Mouse (Mus musculus) left cerebral cortex, postnatal 36 days (tissue): ENCODE measurements around the gene Srp72. TPM values are rescaled to one million over a fixed set of nuclear protein-coding genes. Genes with fewer than 3 reads are reported as not detected.
"Not testable (repeated sequence)": the region's sequence is repeated elsewhere in the genome, so short reads cannot be mapped to it uniquely, and the experiment has no call there.

Experiments used
- DNase-seq, 2 experiments: peaks; one replicate each; pipeline ENCODE4 v3.0.0; 2021 to 2022; ENCODE audit warnings: low spot score in 2 of 2, mixed read lengths in 1 of 2
- intact Hi-C: fragments of 180-260 bp; cut with DNase I; formaldehyde crosslinking; loops from one replicate; pipeline ENCODE4 v1.15.1; 2025
- total RNA-seq, 2 experiments: library from RNA; stranded (reverse); gene quantifications; 2 replicates each; pipeline ENCODE4 v1.2.3; 2021

Srp72 gene
- total RNA-seq, 2 experiments from 2014 or later = 95.5 to 105 TPM

- intact Hi-C loops = no loop called here
- DNase-seq = no peak
Observed at GRCm38 (mm10) chr5:76959587-76959986, 14.9 kb upstream of the Srp72 start.

GRCm38 (mm10) chr5:76962545-76962944, 11.9 kb upstream of the Srp72 start:
- DNase-seq = no peak
- intact Hi-C loops = no loop called here

GRCm38 (mm10) chr5:76964651-76965050, 9.8 kb upstream of the Srp72 start:
- intact Hi-C loops = no loop called here
- no peak for DNase-seq

- intact Hi-C loops = no loop called here
- no peak for DNase-seq
Observed at GRCm38 (mm10) chr5:76969250-76969649, 5.2 kb upstream of the Srp72 start.

GRCm38 (mm10) chr5:76971115-76971514, 3.4 kb upstream of the Srp72 start:
- DNase-seq, intact Hi-C loops: not testable (repeated sequence)

GRCm38 (mm10) chr5:76973488-76973887, 995 bp upstream of the Srp72 start:
- intact Hi-C loops = no loop called here
- DNase-seq = no peak

GRCm38 (mm10) chr5:76974207-76974553, 303 bp upstream of the Srp72 start:
- intact Hi-C loops = no loop called here
- DNase-seq = no peak

- intact Hi-C loops = no loop called here
- DNase-seq = no peak
Observed at GRCm38 (mm10) chr5:76975736-76976135, 1.3 kb downstream of the Srp72 start.

GRCm38 (mm10) chr5:76984015-76984414, 9.5 kb downstream of the Srp72 start:
- DNase-seq = no peak
- intact Hi-C loops = no loop called here

- intact Hi-C loops = loop anchor here (10.0 kb wide), 1 partner anchor 334 kb away; no protein-coding TSS in a partner anchor
- no peak for DNase-seq
Observed at GRCm38 (mm10) chr5:76990789-76991188, 16.3 kb downstream of the Srp72 start.

GRCm38 (mm10) chr5:76993174-76993814, 18.8 kb downstream of the Srp72 start:
- no peak for DNase-seq
- intact Hi-C loops = loop anchor here (10.0 kb wide), 1 partner anchor 332 kb away; no protein-coding TSS in a partner anchor

DNA sequence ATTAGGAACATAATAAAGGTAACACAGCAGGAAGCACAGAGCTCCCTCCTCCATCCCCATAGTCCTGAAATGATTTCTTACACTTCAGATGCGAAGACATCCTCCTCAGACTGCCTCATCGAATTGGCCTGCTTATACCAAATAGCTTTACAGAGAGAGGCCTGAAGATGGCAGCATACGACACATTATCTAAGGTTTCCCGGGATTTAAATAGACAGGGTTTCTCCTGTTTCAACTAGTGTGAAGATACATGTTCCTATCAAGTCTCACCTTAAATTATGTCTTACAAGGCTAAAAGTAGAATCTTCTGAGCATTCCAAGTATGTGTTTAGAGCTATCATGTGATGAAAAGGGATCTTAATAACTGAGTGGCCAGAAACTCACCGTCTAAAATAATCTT, 23.9 kb downstream of the Srp72 start:
- DNase-seq = no peak
- intact Hi-C loops = loop anchor here (5.0 to 10.0 kb wide), 3 partner anchors 174 to 326 kb away; no protein-coding TSS in a partner anchor

DNA sequence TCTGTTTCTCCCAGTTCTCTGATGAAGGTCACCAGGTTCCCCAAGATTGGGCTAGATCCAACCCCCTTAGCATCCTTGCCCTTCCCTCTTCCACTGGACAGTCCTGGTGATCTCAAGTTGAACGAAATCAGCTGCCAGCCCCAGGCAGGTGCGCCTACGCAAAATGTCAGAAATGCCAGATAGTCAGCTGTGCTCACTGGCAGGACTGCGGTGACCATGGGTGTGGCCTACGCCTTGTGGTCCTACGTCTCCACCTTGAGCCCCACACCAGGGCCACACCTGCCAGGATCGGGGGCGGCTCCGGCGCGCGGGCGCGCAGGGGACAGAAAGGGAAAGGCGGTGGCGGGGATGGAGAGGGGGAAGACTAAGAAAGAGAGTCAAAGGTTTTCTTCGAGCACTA, 26.7 kb downstream of the Srp72 start:
- DNase-seq = no peak
- intact Hi-C loops = no loop called here

- intact Hi-C loops = no loop called here
Observed at GRCm38 (mm10) chr5:77004051-77004821, 29.8 kb downstream of the Srp72 start, which contains the start of gene Arl9. Arl9 (plus strand) TSS chr5:77004055.

GRCm38 (mm10) chr5:77010352-77010751, 35.9 kb downstream of the Srp72 start:
- intact Hi-C loops = no loop called here

More at GRCm38 (mm10) chr5:77004051-77004821, 29.8 kb downstream of the Srp72 start, which contains the start of gene Arl9:
- DNase-seq = no peak

GRCm38 (mm10) chr5:77011082-77011481, 36.6 kb downstream of the Srp72 start:
- intact Hi-C loops = no loop called here
- no peak for DNase-seq

More at GRCm38 (mm10) chr5:77010352-77010751, 35.9 kb downstream of the Srp72 start:
- no peak for DNase-seq

- intact Hi-C loops = no loop called here
- DNase-seq = no peak
Observed at GRCm38 (mm10) chr5:77013171-77013570, 38.7 kb downstream of the Srp72 start.

- intact Hi-C loops = no loop called here
- peak; percentile 66 to 67 for DNase-seq
Observed at GRCm38 (mm10) chr5:77015544-77016482, 41.3 kb downstream of the Srp72 start, which contains the start of gene Thegl. Thegl (plus strand) TSS chr5:77016023.

GRCm38 (mm10) chr5:77028034-77028433, 53.6 kb downstream of the Srp72 start:
- intact Hi-C loops = no loop called here
- DNase-seq = no peak

- intact Hi-C loops = no loop called here
Observed at GRCm38 (mm10) chr5:77029735-77030134, 55.3 kb downstream of the Srp72 start.

More at GRCm38 (mm10) chr5:77029735-77030134, 55.3 kb downstream of the Srp72 start:
- DNase-seq = peak in 1 of 2 experiments; percentile 7
